Mouse (Mus musculus) ES-Bruce4 (cell line): ENCODE measurements around the gene Qrfp.

Experiments
- CTCF ChIP-seq: IDR thresholded peaks from one replicate; pipeline ENCODE4 v1.8.1; 2011; ENCODE audit warnings: low read depth, low read length
- POLR2A ChIP-seq: IDR thresholded peaks from one replicate; pipeline ENCODE4 v1.8.1; 2011; ENCODE audit warnings: low read length; ENCODE audit not compliant: insufficient read depth

DNA sequence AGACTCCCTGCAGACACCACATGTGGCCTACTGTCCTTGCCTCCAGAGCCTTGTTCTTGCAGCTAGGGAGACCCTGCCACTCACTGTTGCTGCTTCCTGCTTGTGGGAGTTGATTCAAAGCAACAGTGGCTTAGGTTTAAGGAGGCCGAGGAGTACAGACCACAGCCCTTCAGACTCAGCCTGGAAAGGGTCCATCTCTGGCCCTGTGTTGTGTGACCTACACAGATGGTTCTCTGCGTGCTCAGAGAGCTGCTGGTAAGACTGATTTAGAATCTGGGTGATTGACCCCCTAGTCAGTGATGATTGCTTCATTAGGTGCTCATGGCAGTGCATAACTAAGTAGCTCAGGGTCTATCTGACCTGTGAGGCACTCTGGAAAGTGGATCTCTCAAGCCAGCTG lies 21.2 kb downstream of the Qrfp start:
- TF ChIP-seq CTCF = no peak
- no peak for TF ChIP-seq POLR2A
